Mouse (Mus musculus) heart, postnatal 0 days (tissue): ENCODE measurements around the gene Carnmt1. TPM values are rescaled to one million over a fixed set of nuclear protein-coding genes. Genes with fewer than 3 reads are reported as not detected.

Source experiments
- ATAC-seq: fragments of 200-750 bp; cut with Nextera tagmentation; 2 replicates; pipeline ENCODE4 v1.8.0; 2017; ENCODE audit warnings: low read depth, moderate number of reproducible peaks, moderate library complexity; ENCODE audit not compliant: insufficient read depth
- DNase-seq: peaks from one replicate; pipeline ENCODE4 v3.0.0-alpha.2; 2016; ENCODE audit warnings: low spot score
- H3K27ac ChIP-seq: fragments of 300-500 bp; sonication (generic); 2 replicates; pipeline ENCODE4 v1.5.1; 2014; ENCODE audit warnings: low read depth, mild to moderate bottlenecking
- H3K27me3 ChIP-seq: fragments of 300-500 bp; sonication (generic); 2 replicates; pipeline ENCODE4 v1.6.1; 2014; ENCODE audit warnings: low read length, mixed read lengths; ENCODE audit not compliant: control insufficient read depth, insufficient read depth
- H3K36me3 ChIP-seq: fragments of 300-500 bp; sonication (generic); replicated peaks from 2 replicates; pipeline ENCODE4 v1.6.1; 2014; ENCODE audit warnings: low read length, mixed read lengths; ENCODE audit not compliant: control insufficient read depth, insufficient read depth
- H3K4me1 ChIP-seq: fragments of 300-500 bp; sonication (generic); 2 replicates; pipeline ENCODE4 v1.6.1; 2014; ENCODE audit warnings: antibody characterized with exemption; ENCODE audit not compliant: control insufficient read depth, insufficient read depth
- H3K4me2 ChIP-seq: fragments of 300-500 bp; sonication (generic); 2 replicates; pipeline ENCODE4 v1.6.1; 2014; ENCODE audit warnings: low read depth, mild to moderate bottlenecking, low read length, moderate library complexity
- H3K4me3 ChIP-seq: fragments of 300-500 bp; sonication (generic); 2 replicates; pipeline ENCODE4 v1.5.1; 2014; ENCODE audit warnings: low read depth, low read length
- H3K9ac ChIP-seq: fragments of 300-500 bp; sonication (generic); replicated peaks from 2 replicates; pipeline ENCODE4 v1.6.1; 2014; ENCODE audit warnings: low read depth, low read length, mixed read lengths
- H3K9me3 ChIP-seq: fragments of 300-500 bp; sonication (generic); replicated peaks from 2 replicates; pipeline ENCODE4 v1.6.1; 2016; ENCODE audit warnings: low read length; ENCODE audit not compliant: control insufficient read depth
- CTCF ChIP-seq: IDR thresholded peaks from 2 replicates; pipeline ENCODE4 v1.5.1; 2016; ENCODE audit warnings: antibody characterized with exemption, control low read depth, low read depth
- EP300 ChIP-seq: IDR thresholded peaks from 2 replicates; pipeline ENCODE4 v1.6.1; 2016; ENCODE audit warnings: antibody characterized with exemption, low read depth
- WGBS: fragments of 180-500 bp; shearing (Covaris S2); extraction: QIAGEN DNeasy Blood & Tissue Kit; methylation state at CpG from one replicate; pipeline ENCODE4 v1.1.7; 2014; 5-methylcytosine and 5-hydroxymethylcytosine counted together
- polyA plus RNA-seq: library from polyadenylated mRNA; unstranded; fragments of >200 nt; fragmentation: Nextera tagmentation; extraction: Ambion mirVana; gene quantifications from 2 replicates; pipeline ENCODE4 v1.2.1, GENCODE M21; 2015
- total RNA-seq: library from RNA; depleted of rRNA; stranded (reverse); fragments of >200 nt; gene quantifications from 2 replicates; pipeline ENCODE4 v1.2.3, GENCODE M21; 2014; ENCODE audit warnings: low replicate concordance

Gene Carnmt1
- total and polyA plus RNA-seq, 2 experiments from 2014 or later, result 24.6 to 28.6 TPM

DNA sequence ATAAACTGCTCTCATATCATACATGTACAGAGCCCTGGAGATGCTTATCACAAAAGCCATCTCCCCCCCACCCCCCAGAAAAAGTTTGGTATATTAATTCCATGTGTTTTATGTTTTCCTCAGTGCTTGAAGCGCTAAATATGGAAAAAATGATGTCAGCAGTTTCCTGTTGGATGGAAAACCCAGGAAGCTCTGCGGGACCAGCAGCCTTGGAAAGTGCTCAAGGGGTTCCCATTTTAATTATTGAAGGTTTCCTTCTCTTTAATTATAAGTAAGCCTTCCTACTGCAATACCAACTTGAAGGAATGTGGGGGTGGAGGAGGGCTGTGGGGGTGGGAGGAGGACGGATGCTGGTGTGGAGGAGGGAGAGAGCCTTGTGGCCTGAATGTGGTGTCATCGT lies 29.6 kb upstream of the Carnmt1 start:
- ATAC-seq (peak; percentile 14; the same call in 1 of the 2 replicates), DNase-seq (no peak)
- Histone ChIP-seq H3K36me3 (no peaks in the 10 kb centered on the region), H3K4me1 (no peaks in the 10 kb centered on the region), H3K9ac (no peak overlapping the region), H3K9me3 (no peaks in the 10 kb centered on the region), H3K27me3 (no peaks in the 10 kb centered on the region), H3K27ac (peak overlapping the region; percentile 23), H3K4me2 (no peak overlapping the region), H3K4me3 (no peak overlapping the region)
- TF ChIP-seq CTCF (no peak), EP300 (no peak)
- 56% methylated on average over 4 of the region's 4 CpGs for WGBS

DNA sequence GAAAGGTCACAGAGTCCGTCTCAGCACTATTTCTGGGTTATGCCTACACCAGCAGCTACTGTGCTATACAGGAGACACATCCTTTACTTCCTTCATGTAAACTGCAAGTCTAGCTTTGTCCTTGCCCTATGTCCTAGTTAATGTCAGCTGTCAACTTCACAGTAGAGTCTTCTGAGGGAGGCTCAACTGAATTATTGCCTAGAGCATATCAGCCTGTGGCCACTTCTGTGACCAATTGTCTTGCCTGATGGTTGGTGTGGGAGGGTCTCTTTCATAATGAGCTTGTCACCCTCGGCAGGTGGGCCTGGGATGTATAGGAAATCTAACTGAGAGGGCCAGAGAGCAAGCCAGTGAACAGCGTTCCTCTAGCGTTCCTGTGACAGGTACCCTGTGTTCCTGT lies 27.2 kb upstream of the Carnmt1 start:
- Histone ChIP-seq H3K27ac (no peak overlapping the region), H3K9ac (no peak overlapping the region), H3K27me3 (no peaks in the 10 kb centered on the region), H3K4me2 (no peak overlapping the region), H3K4me3 (no peak overlapping the region), H3K36me3 (no peaks in the 10 kb centered on the region), H3K9me3 (no peaks in the 10 kb centered on the region), H3K4me1 (no peaks in the 10 kb centered on the region)
- DNase-seq (no peak), ATAC-seq (no peak)
- TF ChIP-seq CTCF (no peak), EP300 (no peak)
- 52% methylated on average over 4 of the region's 4 CpGs for WGBS

DNA sequence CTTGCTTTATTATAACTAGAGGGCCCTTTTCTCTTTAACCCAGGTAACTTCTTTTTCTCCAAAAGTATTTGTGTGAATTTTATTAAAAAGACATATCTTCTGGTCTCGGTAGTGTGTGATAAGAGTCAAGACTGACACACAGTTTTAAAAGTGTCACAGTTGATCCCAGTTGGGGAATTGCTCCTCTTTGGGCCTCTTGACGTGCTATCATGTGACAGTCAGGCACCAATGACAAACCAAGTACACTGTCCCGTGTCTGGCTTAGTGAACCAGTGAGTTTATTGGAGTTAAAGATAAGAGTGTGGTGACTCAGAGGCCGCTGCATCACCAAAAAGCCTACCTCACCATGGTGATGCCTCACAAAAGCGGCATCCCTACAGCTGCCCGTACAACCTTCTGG lies 26.5 kb upstream of the Carnmt1 start:
- H3K9me3 ChIP-seq, result no peaks in the 10 kb centered on the region
- WGBS, result 63% methylated on average over 6 of the region's 6 CpGs
- ATAC-seq, result no peak

DNA sequence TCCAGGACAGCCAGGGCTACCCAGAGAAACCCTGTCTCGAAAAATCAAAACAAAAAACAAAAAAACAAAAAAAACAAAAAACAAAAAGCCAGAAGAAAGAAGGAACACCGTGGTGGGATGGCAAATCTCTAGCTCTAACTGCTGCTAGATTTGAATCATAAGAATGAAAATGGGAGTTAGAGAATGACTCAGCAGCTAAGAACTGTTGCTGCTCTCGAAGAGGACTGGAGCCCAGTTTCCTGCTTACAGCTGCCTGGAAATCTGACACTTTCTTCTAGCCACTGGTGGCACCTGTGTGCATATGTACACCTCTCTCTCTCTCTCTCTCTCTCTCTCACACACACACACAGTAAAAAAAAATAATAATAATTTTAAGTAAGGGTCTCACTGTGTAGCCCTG lies 24.2 kb upstream of the Carnmt1 start:
- WGBS, result 51% methylated on average over 3 of the region's 3 CpGs
- no peaks in the 10 kb centered on the region for H3K9me3 ChIP-seq
- H3K27ac ChIP-seq, result no peak overlapping the region
- H3K9ac ChIP-seq, result no peak overlapping the region
- no peaks in the 10 kb centered on the region for H3K27me3 ChIP-seq
- no peak for TF ChIP-seq EP300
- H3K4me2 ChIP-seq, result no peak overlapping the region
- no peaks in the 10 kb centered on the region for H3K4me1 ChIP-seq
- no peak overlapping the region for H3K4me3 ChIP-seq
- H3K36me3 ChIP-seq, result no peaks in the 10 kb centered on the region
- DNase-seq, result no peak
- ATAC-seq, result no peak

More for the DNA sequence above, 26.5 kb upstream of the Carnmt1 start:
- Histone ChIP-seq H3K27me3 (no peaks in the 10 kb centered on the region), H3K36me3 (no peaks in the 10 kb centered on the region), H3K4me2 (no peak overlapping the region), H3K9ac (no peak overlapping the region), H3K4me1 (no peaks in the 10 kb centered on the region), H3K27ac (no peak overlapping the region), H3K4me3 (no peak overlapping the region)
- DNase-seq, result no peak
- TF ChIP-seq EP300, result no peak
- TF ChIP-seq CTCF, result no peak

DNA sequence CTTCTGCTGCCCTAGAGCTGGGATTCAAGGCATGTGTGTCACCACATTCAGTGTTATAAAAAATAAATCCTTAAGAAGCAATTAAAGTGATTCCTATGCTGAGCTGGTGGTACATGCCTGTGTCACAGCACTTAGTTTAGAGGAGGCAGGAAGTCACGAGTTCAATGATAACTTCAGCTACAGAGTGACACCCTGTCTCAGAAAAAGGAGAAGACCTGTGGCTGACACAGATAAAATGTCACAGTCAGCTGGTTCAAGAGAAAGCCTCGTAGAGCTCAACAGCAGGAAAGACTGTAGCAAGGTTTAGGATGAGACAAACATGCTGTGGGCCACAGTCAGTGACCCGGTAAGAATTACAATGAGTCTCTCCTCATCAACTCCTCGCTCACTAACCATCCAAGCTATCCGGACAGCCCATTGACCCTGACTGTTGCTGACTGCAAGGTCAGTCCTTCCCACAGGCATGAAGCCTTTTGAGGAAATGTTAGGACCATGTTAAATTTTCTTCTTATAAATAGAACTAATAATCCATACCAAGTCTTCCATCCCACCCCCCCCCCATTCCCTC lies 23.6 kb upstream of the Carnmt1 start:
- no peaks in the 10 kb centered on the region for H3K27me3 ChIP-seq
- no peak overlapping the region for H3K4me2 ChIP-seq
- no peaks in the 10 kb centered on the region for H3K36me3 ChIP-seq
- TF ChIP-seq CTCF (no peak), EP300 (no peak)
- no peak overlapping the region for H3K27ac ChIP-seq
- 44% methylated on average over 5 of the region's 5 CpGs for WGBS
- no peak for DNase-seq
- no peak overlapping the region for H3K4me3 ChIP-seq
- no peaks in the 10 kb centered on the region for H3K9me3 ChIP-seq
- no peak overlapping the region for H3K9ac ChIP-seq
- ATAC-seq, result no peak
- no peaks in the 10 kb centered on the region for H3K4me1 ChIP-seq
